Comparison of ENCODE assay signal across 20 mouse cellular contexts in the genomic region with DNA sequence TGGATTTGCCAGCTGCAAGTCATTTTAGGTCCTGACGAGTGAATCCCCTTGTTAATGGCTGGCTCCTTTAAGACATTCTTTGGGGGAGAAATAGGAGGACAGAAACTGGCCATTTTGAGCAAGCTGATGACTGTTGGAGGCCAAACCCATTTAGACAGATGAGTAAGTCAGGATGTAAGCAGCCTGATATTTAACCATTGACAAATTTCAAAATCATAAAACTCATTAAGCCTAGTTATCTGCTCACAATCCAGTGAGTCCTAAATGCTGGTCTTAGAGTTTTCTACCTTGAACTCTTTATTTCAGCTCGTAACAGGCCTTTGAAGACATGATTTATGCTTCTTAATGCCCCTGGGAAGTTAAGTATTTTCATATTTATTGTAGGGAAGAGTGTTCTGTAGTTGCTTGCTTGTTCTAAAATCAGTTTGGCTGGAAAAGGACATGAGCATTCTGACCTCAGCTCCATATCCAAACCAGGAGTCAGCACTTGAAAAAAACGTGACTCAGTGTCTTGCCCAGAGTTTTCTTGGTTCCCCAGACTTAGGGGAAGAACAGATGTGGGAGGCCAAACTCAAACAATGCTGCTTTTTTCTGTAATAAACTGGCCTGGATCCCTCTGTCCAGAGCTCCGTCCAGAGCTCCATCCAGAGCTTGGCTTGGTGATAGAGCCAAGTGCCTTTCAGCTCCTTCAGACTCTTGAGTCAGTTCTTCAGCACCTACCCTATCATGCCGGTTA.
A peak's percentile ranks its signal among the peaks of the same experiment; 100 is the strongest.
DNase-seq lines count a peak whose midpoint lies in the region; ATAC-seq lines count a peak whose summit lies in the region.
"Had no signal": no experiment of that assay in that cellular context is flagged by ENCODE, and none has a peak within 500 bp of the region (broad histone marks: within the 10 kb centered on the region; RNA-seq: fewer than 3 reads in every experiment).

No protein-coding gene starts in this region.

- WGBS in kidney, embryonic 16.5 days = 58% methylated on average over 5 of the region's 5 CpGs

- peaks cover under 1% of the 10 kb centered on the region; the same call in 1 of the 2 replicates for H3K4me1 ChIP-seq in kidney, embryonic 16.5 days (ENCODE audit: insufficient read depth, low read length)

- intact Hi-C loops in heart, postnatal 14 days (cut with DNase I) = no loop called here

- no peak overlapping the region for H3K4me3 ChIP-seq in kidney, embryonic 16.5 days (ENCODE audit: low read length)
- H3K4me3 ChIP-seq: embryonic facial prominence, embryonic 13.5 days; hindbrain, embryonic 10.5 days had no signal

- H3K27ac ChIP-seq in kidney, embryonic 16.5 days (ENCODE audit: low read length) = peak overlapping the region; percentile 44
- H3K27ac ChIP-seq: embryonic facial prominence, embryonic 13.5 days; hindbrain, embryonic 10.5 days had no signal

- no peaks in the 10 kb centered on the region for H3K9me3 ChIP-seq in kidney, embryonic 16.5 days (ENCODE audit: low read length)
- H3K9me3 ChIP-seq: embryonic facial prominence, embryonic 13.5 days; hindbrain, embryonic 10.5 days had no signal

- no peak overlapping the region for H3K4me2 ChIP-seq in kidney, embryonic 16.5 days (replicated peaks; ENCODE audit: low read depth, low read length)
- H3K4me2 ChIP-seq: embryonic facial prominence, embryonic 13.5 days; liver, embryonic 11.5 days; lung, embryonic 14.5 days had no signal

- H3K36me3 ChIP-seq in kidney, embryonic 16.5 days (ENCODE audit: insufficient read depth, low read length) = no peaks in the 10 kb centered on the region
- H3K36me3 ChIP-seq: embryonic facial prominence, embryonic 13.5 days; hindbrain, embryonic 10.5 days had no signal

- no peak overlapping the region for H3K9ac ChIP-seq in kidney, embryonic 16.5 days (replicated peaks; ENCODE audit: low read length)
- H3K9ac ChIP-seq: embryonic facial prominence, embryonic 13.5 days; lung, embryonic 14.5 days had no signal

- H3K27me3 ChIP-seq in kidney, embryonic 16.5 days (ENCODE audit: insufficient read depth, low read length) = no peaks in the 10 kb centered on the region
- H3K27me3 ChIP-seq: CH12.LX; embryonic facial prominence, embryonic 13.5 days had no signal

- peak; percentile 25 for DNase-seq in adrenal gland, postnatal 14 days
- no peak for DNase-seq in adrenal gland, postnatal 36 days
- no peak for DNase-seq in kidney, postnatal 4 days
- peak; percentile 84 for DNase-seq in NIH3T3 (ENCODE audit: low read depth)
- DNase-seq in heart, postnatal 14 days = peak; percentile 23 to 37
- no peak for DNase-seq in c-Kit-positive CD71-positive TER-119-positive erythroid progenitor cells, embryonic 14.5 days (ENCODE audit: low spot score)
- DNase-seq in liver = no peak
- DNase-seq: adrenal gland, postnatal 10 days; cerebellum, adult 8-10 months; kidney, adult 18-20 months; layer of hippocampus, postnatal 36 days; lung, embryonic 14.5 days; spleen, adult 18-20 months; thymus, postnatal 14 days had no signal

- ATAC-seq in kidney, embryonic 16.5 days (ENCODE audit: low FRiP score, low TSS enrichment) = no peak
- ATAC-seq: midbrain, embryonic 16.5 days had no signal

Comparison
In these comparisons a context has a peak if more than half of its experiments do, and no peak if none do; other contexts are left out.
1. DNase-seq: peak in adrenal gland, postnatal 14 days (single experiment), NIH3T3 (single experiment) and heart, postnatal 14 days (2 of 2); none in adrenal gland, postnatal 36 days (0 of 2), kidney, postnatal 4 days (0 of 2), c-Kit-positive CD71-positive TER-119-positive erythroid progenitor cells, embryonic 14.5 days (single experiment) and liver (single experiment).